Mouse (Mus musculus): ENCODE data around the gene Olfr656.

Gene Olfr656

GRCm38 (mm10) chr7:104613655-104614054 lies at the start of gene Olfr656:
Gene Olfr656 (plus strand): TSS chr7:104613955.
- DNase-seq, result no peak

GRCm38 (mm10) chr7:104577014-104577413 lies 36.7 kb upstream of the Olfr656 start, which contains the start of gene Olfr653:
Gene Olfr653 (plus strand): TSS chr7:104577314.
- no peak for DNase-seq

DNA sequence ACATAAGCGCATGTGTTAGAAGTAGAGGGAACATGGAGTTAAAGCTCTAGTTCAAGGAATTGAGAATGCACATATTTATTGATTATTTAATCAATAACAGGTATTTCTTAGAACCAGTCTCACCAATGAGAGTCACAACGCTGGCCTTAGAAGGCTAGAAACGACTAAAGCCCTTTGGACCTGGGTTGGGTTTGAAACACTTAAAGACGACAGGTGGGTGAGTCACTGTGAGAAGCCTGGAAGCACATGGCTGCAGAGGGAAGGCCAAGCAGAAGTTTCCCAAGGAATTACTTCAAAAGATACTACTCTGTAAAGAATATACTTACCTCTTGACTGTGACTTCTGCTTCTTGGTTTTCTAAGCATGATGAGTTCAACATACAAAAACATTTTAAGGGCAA lies 32.9 kb upstream of the Olfr656 start:
- no peak for DNase-seq

DNA sequence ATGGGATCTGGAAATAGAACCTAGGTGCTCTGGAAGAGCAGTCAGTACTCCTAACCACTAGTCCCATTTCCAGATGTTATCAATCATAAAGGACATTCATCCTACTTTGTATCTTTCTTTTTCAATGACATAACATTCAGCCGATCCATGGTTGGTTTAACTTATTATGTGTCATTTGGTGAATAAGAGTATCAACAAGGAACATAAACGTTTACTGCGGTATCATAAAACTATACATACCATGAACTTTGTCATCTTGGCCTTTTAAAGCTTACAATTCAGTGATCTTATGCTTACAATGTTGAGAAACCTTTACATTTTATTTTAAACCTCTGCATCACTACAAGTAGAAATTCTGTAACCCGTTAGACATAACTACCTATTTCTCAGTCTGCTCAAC lies 32.3 kb upstream of the Olfr656 start:
- DNase-seq, result no peak

GRCm38 (mm10) chr7:104586725-104587124 lies 27.0 kb upstream of the Olfr656 start, which contains the start of gene Olfr654:
Gene Olfr654 (plus strand): TSS chr7:104587025.
- no peak for DNase-seq

DNA sequence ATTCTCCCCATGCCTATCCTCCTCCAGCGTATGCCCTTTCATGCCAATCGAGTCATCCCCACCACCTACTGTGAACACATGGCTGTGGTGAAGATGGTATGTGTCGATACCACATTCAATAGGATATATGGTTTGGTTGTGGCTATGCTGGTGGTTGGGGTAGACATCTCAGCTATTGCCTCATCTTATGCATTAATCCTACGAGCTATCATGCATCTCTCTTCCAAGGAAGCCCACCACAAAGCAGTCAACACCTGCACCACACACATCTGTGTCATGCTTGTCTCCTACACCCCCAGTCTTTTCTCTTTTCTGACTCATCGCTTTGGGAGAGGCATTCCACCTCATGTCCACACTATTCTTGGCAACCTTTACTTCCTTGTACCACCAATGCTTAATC lies 25.5 kb upstream of the Olfr656 start:
- no peak for DNase-seq

DNA sequence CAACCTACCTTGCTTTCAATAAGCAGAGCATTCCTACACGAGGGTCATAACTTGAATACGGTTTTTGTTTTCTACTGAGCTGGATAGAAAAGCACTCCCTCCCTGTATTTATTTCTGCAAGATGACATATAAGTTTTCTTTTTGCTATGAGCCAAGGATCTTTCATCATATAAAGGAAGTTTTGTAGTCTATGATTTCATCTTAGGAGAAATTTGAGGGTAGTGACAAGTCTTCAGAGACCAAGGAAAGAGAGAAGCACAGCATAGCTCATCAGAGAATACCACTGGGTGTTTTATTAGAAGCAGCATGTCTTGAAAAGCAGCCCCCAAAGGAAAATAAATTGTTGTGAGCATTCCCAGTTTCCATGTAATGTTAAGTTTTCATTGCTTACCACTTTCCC lies 12.1 kb upstream of the Olfr656 start, which contains the start of gene Olfr655:
Gene Olfr655, minus strand, starts transcription at position 101 of the 400 bp plus-strand sequence.
- no peak for DNase-seq

GRCm38 (mm10) chr7:104603173-104603572 lies 10.6 kb upstream of the Olfr656 start:
- DNase-seq, result peak; percentile 25

GRCm38 (mm10) chr7:104604727-104605126 lies 9.0 kb upstream of the Olfr656 start:
- DNase-seq, result no peak

DNA sequence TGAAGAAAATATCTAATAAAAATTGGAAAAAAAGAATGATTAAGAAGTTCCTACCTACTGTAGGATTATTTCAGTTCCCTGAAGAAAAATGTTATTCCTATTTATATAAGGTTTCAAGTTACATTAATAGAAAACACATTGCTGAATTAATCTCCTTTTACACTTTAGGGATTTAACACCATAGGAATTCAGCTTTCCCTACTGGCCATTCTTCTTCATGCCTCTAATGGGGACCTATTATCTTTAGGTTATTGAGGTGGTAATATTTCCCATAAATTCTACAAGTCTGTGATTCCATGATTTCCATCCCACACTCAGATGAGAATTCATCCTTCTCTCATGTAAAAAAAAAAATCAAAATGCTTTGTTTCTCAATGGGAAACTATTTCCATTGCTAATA lies 10.7 kb downstream of the Olfr656 start, which contains the start of gene Olfr657:
Gene Olfr657, plus strand, starts transcription at position 301 of the 400 bp plus-strand sequence.
- DNase-seq, result no peak

GRCm38 (mm10) chr7:104646841-104647482 lies 33.2 kb downstream of the Olfr656 start, which contains the start of gene Olfr658:
Gene Olfr658 (minus strand): TSS chr7:104647305.
- DNase-seq, result peak; percentile 27

DNA sequence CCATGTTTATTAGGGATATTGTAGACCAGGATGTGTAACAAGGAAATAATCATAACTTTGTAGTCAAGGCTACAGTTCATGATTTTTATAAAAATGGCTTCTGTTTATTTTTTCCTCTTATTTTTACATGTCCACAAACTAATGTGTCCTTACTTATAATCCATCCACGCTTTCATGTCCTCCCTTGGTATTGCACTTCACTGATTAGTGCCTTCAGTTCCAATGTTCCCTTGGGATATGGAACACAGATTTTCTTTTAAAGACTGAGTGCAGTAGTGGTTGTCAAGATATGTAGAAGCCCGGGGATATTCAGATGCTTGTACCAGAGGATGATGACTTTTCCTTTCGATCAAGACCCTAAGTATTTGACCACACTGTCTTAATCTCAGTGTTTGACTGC lies 52.7 kb downstream of the Olfr656 start, which contains the start of gene Olfr659:
Gene Olfr659, plus strand, starts transcription at position 301 of the 400 bp plus-strand sequence.
- no peak for DNase-seq
